Mouse (Mus musculus) lung, postnatal 0 days (tissue): ENCODE measurements around the gene Igfbp1. TPM values are rescaled to one million over a fixed set of nuclear protein-coding genes. Genes with fewer than 3 reads are reported as not detected.
"Not testable (repeated sequence)": the region's sequence is repeated elsewhere in the genome, so short reads cannot be mapped to it uniquely, and the experiment has no call there.

ENCODE experiments used
- ATAC-seq: fragments of 200-750 bp; cut with Nextera tagmentation; 2 replicates; pipeline ENCODE4 v1.8.0; 2017; ENCODE audit warnings: moderate library complexity
- DNase-seq: peaks from one replicate; pipeline ENCODE4 v3.0.0-alpha.2; 2016; ENCODE audit warnings: low spot score
- H3K27ac ChIP-seq: fragments of 300-500 bp; sonication (generic); 2 replicates; pipeline ENCODE4 v1.5.1; 2014; ENCODE audit warnings: antibody characterized with exemption, mild to moderate bottlenecking, low read length, mixed read lengths
- H3K27me3 ChIP-seq: fragments of 300-500 bp; sonication (generic); replicated peaks from 2 replicates; pipeline ENCODE4 v1.6.1; 2014; ENCODE audit warnings: low read length, mixed read lengths; ENCODE audit not compliant: insufficient read depth
- H3K36me3 ChIP-seq: fragments of 300-500 bp; sonication (generic); 2 replicates; pipeline ENCODE4 v1.6.1; 2014; ENCODE audit warnings: low read length, mixed read lengths; ENCODE audit not compliant: insufficient read depth
- H3K4me1 ChIP-seq: fragments of 300-500 bp; sonication (generic); 2 replicates; pipeline ENCODE4 v1.6.1; 2014; ENCODE audit warnings: antibody characterized with exemption, low read depth, low read length, mixed read lengths; ENCODE audit not compliant: insufficient read depth
- H3K4me2 ChIP-seq: fragments of 300-500 bp; sonication (generic); replicated peaks from 2 replicates; pipeline ENCODE4 v1.6.1; 2014; ENCODE audit warnings: low read depth, mild to moderate bottlenecking, low read length, moderate library complexity, mixed read lengths
- H3K4me3 ChIP-seq: fragments of 300-500 bp; sonication (generic); 2 replicates; pipeline ENCODE4 v1.5.1; 2014; ENCODE audit warnings: low read depth, low read length
- H3K9ac ChIP-seq: fragments of 300-500 bp; sonication (generic); replicated peaks from 2 replicates; pipeline ENCODE4 v1.6.1; 2014; ENCODE audit warnings: low read depth, mild to moderate bottlenecking
- H3K9me3 ChIP-seq: fragments of 300-500 bp; sonication (generic); 2 replicates; pipeline ENCODE4 v1.6.1; 2016; ENCODE audit warnings: low read length, mixed read lengths
- CTCF ChIP-seq: IDR thresholded peaks from 2 replicates; pipeline ENCODE4 v1.5.1; 2016; ENCODE audit warnings: antibody characterized with exemption, mild to moderate bottlenecking
- EP300 ChIP-seq: IDR thresholded peaks from 2 replicates; pipeline ENCODE4 v1.6.1; 2016; ENCODE audit warnings: antibody characterized with exemption, mild to moderate bottlenecking, control low read depth
- WGBS: fragments of 180-500 bp; shearing (Covaris S2); extraction: QIAGEN DNeasy Blood & Tissue Kit; methylation state at CpG from one replicate; pipeline ENCODE4 v1.1.7; 2014; 5-methylcytosine and 5-hydroxymethylcytosine counted together
- polyA plus RNA-seq: library from polyadenylated mRNA; unstranded; fragments of >200 nt; fragmentation: Nextera tagmentation; extraction: Ambion mirVana; gene quantifications from 2 replicates; pipeline ENCODE4 v1.2.1, GENCODE M21; 2015

Gene Igfbp1
- polyA plus RNA-seq, 1 experiment from 2014 or later: 0.69 TPM

DNA sequence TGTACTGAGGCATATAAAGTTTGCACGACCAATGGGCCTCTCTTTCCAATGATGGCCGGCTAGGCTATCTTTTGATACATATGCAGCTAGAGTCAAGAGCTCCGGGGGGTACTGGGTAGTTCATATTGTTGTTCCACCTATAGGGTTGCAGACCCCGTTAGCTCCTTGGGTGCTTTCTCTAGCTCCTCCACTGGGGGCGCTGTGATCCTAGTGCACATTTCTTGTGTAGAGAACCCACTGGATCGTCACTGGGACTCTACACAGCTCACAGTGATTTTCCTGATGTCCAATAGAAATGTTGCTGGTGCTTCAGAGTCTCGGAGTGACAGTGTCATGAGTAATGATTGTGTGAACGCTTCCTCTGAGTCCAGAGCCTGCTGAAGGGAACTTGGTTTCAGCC, 24.2 kb downstream of the Igfbp1 start:
- H3K27me3 ChIP-seq, H3K4me1 ChIP-seq, DNase-seq, H3K36me3 ChIP-seq, H3K27ac ChIP-seq, H3K4me2 ChIP-seq, H3K9ac ChIP-seq, H3K9me3 ChIP-seq, H3K4me3 ChIP-seq, ATAC-seq: not testable (repeated sequence)
- peak; percentile 53 for TF ChIP-seq CTCF
- WGBS: 66% methylated on average over 7 of the region's 8 CpGs

DNA sequence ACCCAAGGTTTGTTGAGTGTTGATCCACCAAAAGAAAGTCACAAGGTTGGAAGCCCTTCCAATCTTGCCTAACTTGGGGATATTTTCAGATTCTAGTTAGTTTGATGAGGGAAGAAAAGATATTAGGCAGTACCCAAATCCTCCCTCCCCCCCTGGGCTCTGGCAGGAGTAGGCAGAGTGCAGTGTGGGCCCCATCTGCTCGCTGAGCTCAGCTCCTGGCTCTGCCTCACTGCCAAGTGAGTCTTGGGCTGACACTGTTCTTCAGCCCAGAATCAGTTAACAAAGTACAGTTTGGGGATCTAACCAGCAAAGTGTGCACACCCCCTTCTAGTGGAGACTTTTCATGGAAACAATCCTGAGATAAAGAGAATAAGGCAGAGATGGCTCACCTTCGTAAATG, 28.6 kb downstream of the Igfbp1 start:
- TF ChIP-seq EP300: no peak
- no peak for TF ChIP-seq CTCF

DNA sequence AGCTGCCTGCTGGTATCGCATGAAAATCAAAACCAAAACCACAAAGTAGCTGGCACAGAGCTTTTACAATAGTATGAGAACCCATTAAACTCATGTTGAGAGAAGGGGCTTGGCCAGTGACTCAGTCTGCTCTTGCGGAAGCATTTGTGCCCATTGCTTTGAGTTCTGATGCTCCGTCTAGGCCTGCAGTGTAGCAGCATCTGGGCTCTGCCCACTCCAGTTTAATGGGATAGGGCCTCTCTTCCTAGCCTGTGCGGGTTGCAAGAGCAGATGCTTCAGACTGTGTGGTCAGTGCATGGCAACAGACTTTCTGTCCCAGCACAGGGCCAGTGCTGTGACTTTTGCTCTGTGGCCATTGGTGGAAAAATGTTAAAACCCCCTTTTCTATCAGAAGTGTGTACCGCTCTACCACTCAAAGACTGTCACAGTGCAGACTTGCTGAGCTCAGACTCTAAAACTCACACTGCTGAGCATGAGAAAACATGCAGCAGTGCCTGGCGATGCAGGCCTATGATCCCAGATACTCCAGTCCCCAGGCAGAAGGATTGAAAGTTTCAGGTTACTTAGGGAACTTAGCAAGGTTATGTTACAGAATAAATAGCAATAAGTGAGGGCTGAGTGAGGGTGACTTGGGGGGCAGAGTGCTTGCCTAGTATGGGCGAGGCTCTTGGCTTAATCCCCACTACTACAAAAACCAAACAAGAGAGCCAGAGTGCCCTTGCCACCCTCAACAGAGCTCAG, 29.4 kb downstream of the Igfbp1 start:
- TF ChIP-seq EP300 (no peak), CTCF (no peak)
- Histone ChIP-seq H3K27me3 (no peaks in the 10 kb centered on the region), H3K4me3 (no peak overlapping the region), H3K27ac (no peak overlapping the region), H3K4me2 (no peak overlapping the region), H3K9me3 (no peaks in the 10 kb centered on the region), H3K4me1 (no peaks in the 10 kb centered on the region), H3K9ac (no peak overlapping the region), H3K36me3 (no peaks in the 10 kb centered on the region)
- DNase-seq (peak; percentile 82), ATAC-seq (peak; percentile 95)
- WGBS: 60% methylated on average over 7 of the region's 7 CpGs

More for the DNA sequence above, 28.6 kb downstream of the Igfbp1 start:
- 58% methylated on average over 2 of the region's 2 CpGs for WGBS
- Histone ChIP-seq H3K27me3 (no peaks in the 10 kb centered on the region), H3K36me3 (no peaks in the 10 kb centered on the region), H3K4me3 (no peak overlapping the region), H3K4me2 (no peak overlapping the region), H3K27ac (no peak overlapping the region), H3K9me3 (no peaks in the 10 kb centered on the region), H3K4me1 (no peaks in the 10 kb centered on the region), H3K9ac (no peak overlapping the region)
- ATAC-seq (no peak), DNase-seq (no peak)

DNA sequence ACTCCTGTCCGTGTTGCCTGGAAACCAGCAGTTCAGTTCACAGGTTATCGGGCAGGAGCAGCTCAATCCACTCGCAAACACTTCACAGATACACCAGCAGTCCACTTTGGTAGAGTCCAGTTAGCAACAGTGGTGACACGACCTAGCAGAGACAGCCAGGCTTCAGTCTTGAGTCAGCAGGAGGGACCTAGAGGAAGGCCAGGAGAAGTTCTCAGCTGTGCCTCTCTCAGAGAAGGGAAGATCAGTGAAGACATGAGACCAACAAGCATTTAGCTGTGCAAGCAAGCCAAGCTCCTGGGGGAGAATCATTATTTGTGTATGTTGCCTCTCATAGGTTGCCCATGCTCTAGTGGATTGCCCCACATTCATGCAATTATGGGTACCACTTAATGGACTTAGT, 30.5 kb downstream of the Igfbp1 start:
- ATAC-seq (no peak), DNase-seq (no peak)
- TF ChIP-seq EP300 (no peak), CTCF (no peak)
- 51% methylated on average over 4 of the region's 4 CpGs for WGBS
- Histone ChIP-seq H3K27ac (no peak overlapping the region), H3K9me3 (no peaks in the 10 kb centered on the region), H3K36me3 (no peaks in the 10 kb centered on the region), H3K4me2 (no peak overlapping the region), H3K27me3 (no peaks in the 10 kb centered on the region), H3K4me3 (no peak overlapping the region), H3K4me1 (no peaks in the 10 kb centered on the region), H3K9ac (no peak overlapping the region)

DNA sequence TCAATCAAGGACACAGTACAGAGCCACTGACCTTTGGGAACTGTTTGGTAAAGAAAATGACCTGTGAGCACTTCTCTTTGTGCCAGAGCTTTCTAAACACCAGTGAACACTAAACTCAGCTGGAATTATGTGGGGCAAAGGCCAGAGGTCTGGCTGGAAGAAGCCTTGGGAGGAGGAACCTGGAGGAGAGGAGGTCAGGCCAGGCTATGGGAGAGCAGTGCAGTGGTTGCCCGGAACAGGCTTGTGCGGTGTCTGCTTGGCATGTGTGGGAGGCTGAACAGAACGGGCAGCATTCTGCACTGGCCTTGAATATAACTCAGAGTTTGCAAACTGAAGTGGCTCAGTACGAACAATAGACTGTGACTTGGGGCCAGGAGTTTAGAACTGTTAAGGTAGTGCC, 32.4 kb downstream of the Igfbp1 start:
- Histone ChIP-seq H3K4me1 (no peaks in the 10 kb centered on the region), H3K9ac (no peak overlapping the region), H3K4me3 (no peak overlapping the region), H3K27me3 (no peaks in the 10 kb centered on the region), H3K9me3 (no peaks in the 10 kb centered on the region), H3K4me2 (no peak overlapping the region), H3K27ac (no peak overlapping the region), H3K36me3 (no peaks in the 10 kb centered on the region)
- ATAC-seq: no peak
- WGBS: 56% methylated on average over 4 of the region's 4 CpGs
- no peak for TF ChIP-seq CTCF
- no peak for TF ChIP-seq EP300
- no peak for DNase-seq

DNA sequence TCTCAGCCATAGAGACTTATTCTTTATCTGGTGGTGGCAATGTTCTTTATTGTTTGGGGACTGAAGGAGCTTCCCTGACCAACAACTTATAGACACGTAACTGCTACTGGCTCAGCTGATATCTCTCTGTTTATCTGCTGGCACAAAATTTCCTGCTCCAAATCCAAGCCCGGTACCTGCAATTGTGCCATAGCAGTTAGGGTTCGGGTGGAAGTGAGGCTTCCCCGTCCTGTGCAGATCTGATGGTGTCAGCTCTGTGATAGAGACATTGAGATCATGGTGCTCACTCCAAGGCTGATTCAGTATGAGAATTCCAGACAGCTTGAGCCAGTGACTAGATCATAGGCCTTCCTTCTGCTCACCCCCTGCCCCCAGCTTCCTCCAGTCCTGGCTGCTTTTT, 34.4 kb downstream of the Igfbp1 start:
- H3K4me1 ChIP-seq: no peaks in the 10 kb centered on the region
- no peaks in the 10 kb centered on the region for H3K36me3 ChIP-seq
- DNase-seq: no peak
- no peak overlapping the region for H3K27ac ChIP-seq
- ATAC-seq: no peak
- H3K4me3 ChIP-seq: no peak overlapping the region
- no peaks in the 10 kb centered on the region for H3K9me3 ChIP-seq
- no peak overlapping the region for H3K4me2 ChIP-seq
- no peak overlapping the region for H3K9ac ChIP-seq
- no peak for TF ChIP-seq CTCF
- no peak for TF ChIP-seq EP300
- WGBS: 90% methylated on average over 4 of the region's 4 CpGs
- no peaks in the 10 kb centered on the region for H3K27me3 ChIP-seq

DNA sequence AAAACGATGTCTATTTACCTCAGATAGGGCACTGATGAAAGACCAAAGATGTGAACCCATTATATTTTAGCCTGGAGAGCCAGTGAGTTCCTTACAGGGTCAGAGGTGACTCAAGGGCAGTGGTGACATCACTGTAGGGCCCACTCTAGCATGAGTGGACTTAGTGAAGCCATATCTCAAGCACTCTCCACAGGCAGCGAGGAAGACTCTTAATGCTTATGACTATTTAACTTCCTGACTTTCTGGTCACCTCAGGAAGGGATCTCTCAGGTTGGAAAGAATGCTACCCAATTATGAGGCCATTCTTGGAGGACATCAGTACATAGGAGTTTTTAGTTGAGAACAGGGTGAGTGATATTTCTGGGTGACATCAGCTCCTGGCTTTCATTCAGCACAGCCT, 35.8 kb downstream of the Igfbp1 start:
- Histone ChIP-seq H3K27me3 (no peaks in the 10 kb centered on the region), H3K4me1 (no peaks in the 10 kb centered on the region), H3K4me3 (no peak overlapping the region), H3K36me3 (no peaks in the 10 kb centered on the region), H3K4me2 (no peak overlapping the region), H3K9me3 (no peaks in the 10 kb centered on the region), H3K9ac (no peak overlapping the region), H3K27ac (no peak overlapping the region)
- TF ChIP-seq CTCF: no peak
- TF ChIP-seq EP300: no peak
- WGBS: 50% methylated on average over 2 of the region's 2 CpGs
- DNase-seq: peak; percentile 56
- ATAC-seq: peak; percentile 69
